Mouse (Mus musculus) embryonic facial prominence, embryonic 13.5 days (tissue): Measurements from ENCODE around the gene Areg. TPM values are rescaled to one million over a fixed set of nuclear protein-coding genes. Genes with fewer than 3 reads are reported as not detected.

Experiments
- ATAC-seq: fragments of 200-750 bp; cut with Nextera tagmentation; 2 replicates; pipeline ENCODE4 v1.8.0; 2017; ENCODE audit warnings: low read depth; ENCODE audit not compliant: insufficient number of reproducible peaks, insufficient read depth, low FRiP score, low TSS enrichment
- H3K27ac ChIP-seq: fragments of 300-500 bp; sonication (generic); 2 replicates; pipeline ENCODE4 v1.5.1; 2015; ENCODE audit warnings: moderate library complexity, mild to moderate bottlenecking, inconsistent platforms
- H3K27me3 ChIP-seq: fragments of 300-500 bp; sonication (generic); 2 replicates; pipeline ENCODE4 v1.6.1; 2015; ENCODE audit warnings: mild to moderate bottlenecking, inconsistent platforms
- H3K36me3 ChIP-seq: fragments of 300-500 bp; sonication (generic); 2 replicates; pipeline ENCODE4 v1.6.1; 2015; ENCODE audit warnings: mild to moderate bottlenecking, inconsistent platforms
- H3K4me1 ChIP-seq: fragments of 300-500 bp; sonication (generic); 2 replicates; pipeline ENCODE4 v1.6.1; 2015; ENCODE audit warnings: inconsistent platforms
- H3K4me2 ChIP-seq: fragments of 300-500 bp; sonication (generic); 2 replicates; pipeline ENCODE4 v1.6.1; 2015; ENCODE audit warnings: moderate library complexity, mild to moderate bottlenecking, inconsistent platforms
- H3K4me3 ChIP-seq: fragments of 300-500 bp; sonication (generic); 2 replicates; pipeline ENCODE4 v1.5.1; 2015; ENCODE audit warnings: mild to moderate bottlenecking, inconsistent platforms
- H3K9ac ChIP-seq: fragments of 300-500 bp; sonication (generic); 2 replicates; pipeline ENCODE4 v1.6.1; 2015; ENCODE audit warnings: mild to moderate bottlenecking, inconsistent platforms
- H3K9me3 ChIP-seq: fragments of 300-500 bp; sonication (generic); 2 replicates; pipeline ENCODE4 v1.6.1; 2016; ENCODE audit warnings: inconsistent platforms
- WGBS: fragments of 180-500 bp; shearing (Covaris S2); methylation state at CpG from one replicate; pipeline ENCODE4 v1.1.7; 2015; ENCODE audit warnings: mixed read lengths; 5-methylcytosine and 5-hydroxymethylcytosine counted together
- polyA plus RNA-seq: library from polyadenylated mRNA; unstranded; fragments of >200 nt; fragmentation: Nextera tagmentation; extraction: Ambion mirVana; gene quantifications from 2 replicates; pipeline ENCODE4 v1.2.1, GENCODE M21; 2015

Gene Areg
- polyA plus RNA-seq, 1 experiment from 2014 or later, result 0.22 TPM

GRCm38 (mm10) chr5:91166601-91167000, 27.2 kb downstream of the Areg start:
- H3K9ac ChIP-seq, result no peak overlapping the region
- H3K27me3 ChIP-seq, result no peaks in the 10 kb centered on the region
- WGBS, result 72% methylated on average over 5 of the region's 5 CpGs
- ATAC-seq, result no peak
- 0 out of 2 replicates have a peak, but pooled peaks cover 3% of the 10 kb centered on the region for H3K4me1 ChIP-seq
- H3K36me3 ChIP-seq, result no peaks in the 10 kb centered on the region
- H3K27ac ChIP-seq, result no peak overlapping the region
- H3K4me3 ChIP-seq, result no peak overlapping the region
- H3K4me2 ChIP-seq, result no peak overlapping the region
- H3K9me3 ChIP-seq, result no peaks in the 10 kb centered on the region

GRCm38 (mm10) chr5:91176397-91176796, 37.0 kb downstream of the Areg start:
- Histone ChIP-seq H3K36me3 (no peaks in the 10 kb centered on the region), H3K4me2 (no peak overlapping the region), H3K9me3 (no peaks in the 10 kb centered on the region), H3K4me3 (no peak overlapping the region), H3K4me1 (no peaks in the 10 kb centered on the region), H3K9ac (no peak overlapping the region), H3K27ac (no peak overlapping the region), H3K27me3 (no peaks in the 10 kb centered on the region)
- ATAC-seq, result no peak

GRCm38 (mm10) chr5:91194572-91194971, 55.2 kb downstream of the Areg start:
- no peak for ATAC-seq
- H3K27ac ChIP-seq, result no peak overlapping the region
- WGBS, result 69% methylated on average over 3 of the region's 3 CpGs
- no peak overlapping the region for H3K4me3 ChIP-seq
- H3K4me2 ChIP-seq, result no peak overlapping the region
- no peaks in the 10 kb centered on the region for H3K9me3 ChIP-seq
- no peaks in the 10 kb centered on the region for H3K4me1 ChIP-seq
- no peak overlapping the region for H3K9ac ChIP-seq
- H3K36me3 ChIP-seq, result no peaks in the 10 kb centered on the region
- H3K27me3 ChIP-seq, result no peaks in the 10 kb centered on the region

Other genes with a start within 250 kb of the Areg start
- 0.38 and 1.5 TPM in 2 replicates for gene Cxcl1, start 248.4 kb upstream of the Areg start, polyA plus RNA-seq
- 0.23 TPM in 1 of 2 replicates, not detected in the other for gene Cxcl2, start 235.7 kb upstream of the Areg start, polyA plus RNA-seq
- 60.1 and 67.4 TPM in 2 replicates for gene Mthfd2l, start 208.5 kb upstream of the Areg start, polyA plus RNA-seq
- 0.44 and 0.60 TPM in 2 replicates for gene Epgn, start 112.1 kb upstream of the Areg start, polyA plus RNA-seq
- 0.08 TPM in 1 of 2 replicates, not detected in the other for gene Ereg, start 65.0 kb upstream of the Areg start, polyA plus RNA-seq